Mouse (Mus musculus) thymus, adult 18-20 months (tissue): ENCODE data around the gene Bcap29.
"Not testable (repeated sequence)": the region's sequence is repeated elsewhere in the genome, so short reads cannot be mapped to it uniquely, and the experiment has no call there.

Experiments used
- DNase-seq, 2 experiments: peaks; one replicate each; pipeline ENCODE4 v3.0.0; 2022; ENCODE audit warnings: mixed read lengths in 2 of 2

Bcap29 gene

DNA sequence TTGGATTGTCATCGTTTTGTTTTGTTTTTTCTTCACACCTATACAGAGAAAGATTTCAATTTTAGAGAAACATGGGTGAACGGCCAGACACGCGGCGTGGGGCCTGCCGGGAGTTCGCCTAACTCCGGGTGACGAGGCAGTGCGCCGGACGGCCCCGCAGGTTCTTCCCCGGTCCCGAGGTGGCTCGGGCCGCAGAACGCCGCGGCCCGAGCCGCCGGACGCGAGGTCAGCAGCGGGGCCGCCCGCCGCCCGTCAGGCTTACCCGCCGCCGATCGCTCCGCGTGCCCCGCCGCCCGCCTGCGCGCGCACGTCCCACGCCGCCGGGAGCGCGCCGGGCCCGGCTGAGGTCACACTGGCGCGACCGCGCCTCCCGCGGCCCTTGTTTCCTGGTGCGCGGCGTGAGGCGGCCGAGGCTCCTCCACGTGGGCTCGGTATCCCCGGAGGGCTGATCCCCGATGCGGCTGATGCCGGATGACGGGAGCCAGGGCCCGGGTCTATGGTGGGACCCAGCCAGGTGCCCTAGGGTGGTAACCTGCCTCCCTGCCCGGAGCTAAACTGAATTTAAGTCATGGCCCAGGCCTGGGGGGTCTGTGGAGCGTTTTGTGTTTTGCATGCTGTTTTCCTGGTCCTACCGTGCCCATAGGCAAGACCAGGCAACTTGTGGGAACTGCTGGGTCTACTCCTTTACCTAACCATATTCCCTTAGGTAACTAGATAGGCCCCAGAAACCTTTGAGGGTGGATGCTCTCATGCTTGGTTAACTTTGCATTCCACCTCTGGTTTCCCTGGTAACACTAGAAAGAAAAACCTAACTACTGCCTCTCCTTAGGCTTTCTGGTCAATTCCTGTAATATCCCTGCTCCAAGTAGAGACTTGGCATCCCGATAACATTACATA lies at the start of gene Bcap29:
TSS of gene Bcap29 (minus strand) at position 316 of the 897 bp plus-strand sequence.
- DNase-seq, result peak; percentile 54 to 56

DNA sequence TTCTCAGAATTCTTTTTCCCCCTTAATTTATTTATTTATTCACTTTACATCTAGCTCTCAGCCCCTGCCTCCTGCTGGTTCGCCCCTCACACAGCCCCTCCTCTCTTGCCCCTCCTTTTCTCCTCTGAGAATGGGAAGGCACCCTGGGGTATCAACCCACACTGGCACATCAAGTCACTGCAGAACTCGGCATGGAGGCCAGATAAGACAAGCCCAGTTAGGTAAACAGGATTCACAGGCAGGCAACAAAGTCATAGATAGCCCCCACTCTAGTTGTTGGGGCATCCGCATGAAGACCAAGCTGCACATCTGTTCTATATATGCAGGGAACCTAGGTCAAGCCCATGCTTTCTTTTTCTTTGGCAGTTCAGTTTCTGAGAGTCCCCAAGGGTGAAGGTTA lies 32.7 kb upstream of the Bcap29 start:
- no peak for DNase-seq

DNA sequence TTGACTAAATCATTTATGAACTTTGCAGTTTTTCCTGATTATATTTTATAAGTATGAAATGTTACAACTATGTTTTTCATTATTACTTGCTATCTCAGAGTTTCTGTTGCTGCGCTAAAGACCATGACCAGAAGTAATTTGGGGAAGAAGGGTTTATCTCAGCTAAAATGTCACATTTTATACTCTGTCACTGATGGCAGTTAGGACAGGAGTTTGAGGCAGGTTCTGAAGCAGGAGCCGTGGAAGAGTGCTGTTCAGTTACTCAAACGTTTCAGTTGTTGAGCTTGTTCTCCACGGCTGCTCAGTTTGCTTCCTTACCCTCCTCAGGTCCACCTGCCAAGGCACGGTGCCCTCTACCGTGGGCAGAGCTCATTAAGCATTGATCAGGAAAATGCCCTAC lies 31.5 kb upstream of the Bcap29 start:
- no peak for DNase-seq

DNA sequence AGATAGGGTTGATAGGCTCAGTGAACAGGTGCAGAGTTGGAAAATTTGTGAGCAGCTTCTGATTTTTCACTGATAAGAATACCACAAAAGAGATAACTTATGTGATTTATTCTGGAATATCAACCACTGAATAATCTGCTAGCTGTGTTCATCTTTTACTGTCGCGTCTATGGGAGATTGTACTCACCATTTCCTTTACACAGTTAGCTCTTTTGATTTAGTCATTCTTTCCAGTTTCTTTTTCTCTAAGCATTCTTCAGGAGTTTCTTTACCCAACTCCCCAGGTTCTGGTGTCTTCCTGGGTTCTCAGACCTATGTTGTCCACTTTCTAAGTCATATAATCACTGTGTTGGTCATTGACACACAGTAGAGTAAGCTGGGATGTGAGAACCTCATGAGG lies 22.4 kb upstream of the Bcap29 start:
- DNase-seq, result no peak

DNA sequence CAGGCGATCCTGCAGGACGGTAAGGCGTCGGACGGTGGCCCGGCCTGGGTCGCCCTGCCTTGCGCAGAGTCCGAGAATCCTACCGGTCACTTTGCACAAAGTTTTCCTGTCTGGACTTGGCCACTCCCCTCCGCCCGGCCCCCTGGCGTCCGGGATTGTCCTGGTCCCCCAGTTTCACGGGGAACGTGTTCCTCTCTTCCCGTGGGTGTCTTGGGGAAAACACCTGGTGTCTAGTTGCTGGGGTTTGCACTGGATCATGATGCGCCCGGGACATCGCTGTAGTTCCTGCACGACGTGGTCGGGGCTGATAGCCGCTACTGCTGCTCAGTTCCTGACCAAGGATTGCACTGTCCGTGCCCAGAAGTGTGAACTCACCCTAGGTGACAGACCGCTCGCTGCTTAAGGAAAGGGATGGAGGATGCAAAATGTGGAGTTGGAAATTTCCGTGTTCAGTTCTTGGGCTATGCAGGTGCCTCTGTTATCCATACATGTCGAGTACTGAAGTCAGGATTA lies 20.6 kb upstream of the Bcap29 start:
- DNase-seq, result no peak

DNA sequence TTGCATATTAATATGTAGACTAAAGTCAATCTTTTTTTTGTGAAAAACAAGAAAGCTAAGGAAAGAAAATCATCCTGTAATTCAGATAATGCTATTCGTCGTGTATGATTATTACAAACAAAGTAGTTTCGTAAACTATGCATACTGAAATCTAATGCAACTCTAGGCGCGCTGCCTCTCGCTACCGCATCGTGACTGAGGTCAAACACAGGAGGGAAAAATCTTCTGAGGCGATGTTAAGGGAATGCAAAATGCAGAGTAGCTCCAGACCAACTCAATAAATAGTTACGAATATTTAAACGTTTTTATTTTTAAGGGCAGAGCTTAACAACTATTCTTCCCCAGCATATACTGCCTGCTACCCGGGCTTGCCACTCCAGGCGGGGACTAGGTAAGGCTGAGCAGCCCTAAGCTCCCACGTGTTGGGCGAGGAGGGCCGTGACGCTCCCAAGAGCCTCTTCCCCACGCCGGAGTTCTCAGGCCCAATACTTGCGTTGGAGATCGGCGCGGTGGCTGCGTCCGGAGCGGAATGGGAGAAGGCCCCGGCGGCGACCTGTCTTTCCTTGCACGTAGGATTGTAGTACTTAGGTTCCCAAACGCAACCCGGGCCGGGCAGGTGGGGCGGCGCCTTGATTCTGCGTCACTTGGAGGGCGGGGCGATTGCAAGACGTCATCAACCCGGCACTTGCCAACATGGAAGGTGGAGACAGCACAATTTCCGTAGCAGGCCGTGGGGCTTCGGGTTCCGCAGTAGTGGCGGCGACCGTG lies 19.9 kb upstream of the Bcap29 start, which contains the start of the genes Dus4l and Cog5:
TSS of gene Dus4l (minus strand) at position 630 of the 768 bp plus-strand sequence.
TSS of gene Cog5 (plus strand) at position 673 of the 768 bp plus-strand sequence.
- peak; percentile 93 to 94 for DNase-seq

DNA sequence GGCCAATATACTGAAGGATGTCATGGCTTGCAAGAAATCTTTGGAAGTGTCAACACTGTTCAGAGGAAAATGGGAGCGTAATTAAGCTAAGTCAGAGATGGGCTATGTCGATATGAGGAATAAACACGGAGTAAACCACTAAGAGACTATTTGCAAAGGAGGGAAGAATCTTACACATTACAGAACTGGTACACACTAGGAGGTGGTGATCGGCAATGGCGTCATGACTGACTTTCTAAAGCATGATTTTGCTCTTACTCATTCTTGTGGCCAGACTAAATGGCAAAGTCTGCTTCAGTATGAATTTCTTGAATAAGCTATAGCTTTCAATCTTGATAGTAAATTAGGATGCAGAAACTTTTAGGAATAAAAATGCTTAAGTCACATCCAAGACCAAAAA lies 19.2 kb upstream of the Bcap29 start:
- no peak for DNase-seq

DNA sequence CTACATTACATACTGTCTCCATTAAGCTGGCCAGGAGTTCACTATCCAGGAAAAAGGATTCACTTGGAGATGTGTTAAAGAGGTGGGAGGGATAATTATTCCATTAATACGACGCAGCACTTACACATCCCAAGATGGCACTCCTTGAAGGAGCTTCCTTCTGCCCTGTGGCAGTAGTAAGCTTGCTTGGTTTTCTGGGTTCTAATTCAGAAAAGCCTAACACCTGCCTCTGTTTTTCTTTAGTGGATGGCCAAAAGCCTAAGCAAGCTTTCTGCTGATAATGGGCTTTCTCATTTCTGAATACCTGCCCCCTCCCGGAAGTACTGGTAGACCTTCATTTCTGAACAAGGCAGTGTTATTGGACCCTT lies 766 bp upstream of the Bcap29 start:
- no peak for DNase-seq

DNA sequence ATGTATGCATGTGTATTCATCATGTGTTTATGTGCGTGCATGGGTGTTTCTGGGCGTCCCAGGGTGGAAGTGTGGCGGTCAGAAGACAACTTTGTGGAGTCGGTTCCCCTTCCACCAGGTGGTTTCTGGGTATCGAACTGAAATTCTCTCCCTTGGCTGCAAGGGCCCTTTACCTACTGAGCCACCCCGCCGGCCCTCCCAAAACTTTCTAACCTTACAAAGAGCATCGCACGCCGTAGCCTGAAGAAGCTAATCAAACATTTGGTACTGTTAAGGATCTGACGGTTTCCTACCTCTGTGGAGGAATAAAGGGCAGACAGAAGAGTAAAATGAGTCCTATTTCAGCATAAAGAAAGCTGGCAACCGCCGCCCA lies 502 bp downstream of the Bcap29 start:
- peak; percentile 7 to 13 for DNase-seq

DNA sequence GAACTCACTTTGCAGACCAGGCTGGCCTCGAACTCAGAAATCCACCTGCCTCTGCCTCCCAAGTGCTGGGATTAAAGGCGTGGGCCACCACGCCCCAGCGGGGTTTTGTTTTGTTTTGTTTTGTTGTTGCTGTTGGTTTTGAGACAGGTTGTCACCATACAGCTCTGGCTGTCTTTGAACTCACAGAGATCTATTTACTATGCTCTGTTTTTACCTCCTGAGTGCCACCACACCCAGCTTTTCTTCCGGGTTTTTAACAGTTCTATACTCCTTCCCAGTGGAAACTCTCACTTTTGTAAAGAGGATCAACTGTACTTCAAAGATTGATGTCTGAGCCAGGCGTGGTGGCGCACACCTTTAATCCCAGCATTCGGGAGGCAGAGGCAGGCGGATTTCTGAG lies 6.1 kb downstream of the Bcap29 start:
- not testable (repeated sequence) for DNase-seq

DNA sequence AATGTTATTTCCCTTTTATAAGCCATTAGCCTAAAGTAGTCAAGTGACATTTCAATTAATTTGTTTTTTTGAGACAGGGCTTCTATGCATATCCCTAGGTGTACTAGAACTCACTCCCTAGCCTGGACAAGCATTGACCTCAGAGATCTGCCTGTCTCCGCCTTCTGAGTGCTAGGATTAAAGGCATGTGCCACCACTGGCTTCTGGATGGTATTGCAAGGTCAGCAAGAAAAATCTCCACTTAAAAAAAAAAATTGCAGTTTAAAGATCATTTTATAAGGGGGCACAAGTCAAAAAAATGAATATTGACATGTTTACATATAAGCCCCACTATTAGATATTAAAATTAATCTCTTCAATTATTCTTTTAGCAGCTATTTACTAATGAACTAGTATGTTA lies 9.4 kb downstream of the Bcap29 start:
- DNase-seq, result no peak

DNA sequence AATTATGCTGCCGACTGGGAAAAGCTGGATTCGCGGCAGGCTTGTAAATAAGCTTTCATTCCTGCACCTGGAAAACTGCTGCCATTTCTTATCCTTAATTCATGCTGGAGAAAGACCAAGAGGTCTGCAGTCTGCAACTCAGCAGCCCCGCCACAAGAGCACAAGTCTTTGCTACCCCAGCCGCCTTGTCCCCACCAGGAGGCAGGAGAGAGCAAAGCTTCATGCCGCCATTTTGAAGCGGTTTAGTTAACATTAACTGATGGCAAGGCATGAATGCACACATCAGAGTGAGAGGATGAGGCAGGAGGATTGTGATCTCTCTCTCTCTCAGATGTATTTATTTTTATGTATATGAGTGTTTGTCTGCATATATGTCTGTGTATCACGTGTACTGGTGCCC lies 14.4 kb downstream of the Bcap29 start:
- no peak for DNase-seq

DNA sequence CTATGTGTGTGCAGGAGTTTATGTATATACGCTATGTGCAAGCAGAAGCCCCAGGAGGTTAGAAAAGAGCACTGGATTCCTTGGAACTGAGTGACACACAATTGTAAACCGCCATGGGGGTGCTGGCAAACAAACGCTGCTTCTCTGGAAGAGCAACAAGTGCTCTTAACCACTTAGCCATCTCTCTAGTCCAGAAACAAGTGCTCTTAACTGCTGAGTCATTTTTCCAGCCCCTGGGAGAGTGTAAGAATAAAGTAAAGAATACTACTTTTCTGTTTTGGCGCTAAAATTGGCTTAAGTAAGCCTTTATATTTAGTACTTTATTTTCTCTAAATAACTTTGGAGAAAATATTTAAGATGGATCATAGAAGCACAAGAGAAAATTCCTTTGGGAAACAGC lies 21.1 kb downstream of the Bcap29 start:
- DNase-seq, result no peak

DNA sequence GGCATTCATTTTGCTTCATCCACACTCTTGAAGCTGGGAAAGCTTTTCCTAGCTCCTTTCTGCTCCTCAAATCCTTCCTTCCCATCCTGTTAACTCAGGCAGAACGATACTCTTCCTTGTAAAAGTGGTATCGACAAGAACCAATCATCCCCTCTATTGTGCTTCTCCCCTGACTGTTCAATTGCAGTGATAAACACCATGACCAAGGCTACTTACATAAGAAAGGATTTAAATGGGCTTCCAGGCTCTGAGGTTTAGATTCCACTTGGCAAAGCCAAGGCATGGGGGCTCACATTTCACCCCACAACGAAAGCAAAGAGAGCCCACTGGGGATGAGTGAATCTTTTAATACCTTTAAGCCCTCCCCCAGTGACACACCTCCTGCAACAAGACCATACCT lies 26.3 kb downstream of the Bcap29 start:
- DNase-seq, result no peak

DNA sequence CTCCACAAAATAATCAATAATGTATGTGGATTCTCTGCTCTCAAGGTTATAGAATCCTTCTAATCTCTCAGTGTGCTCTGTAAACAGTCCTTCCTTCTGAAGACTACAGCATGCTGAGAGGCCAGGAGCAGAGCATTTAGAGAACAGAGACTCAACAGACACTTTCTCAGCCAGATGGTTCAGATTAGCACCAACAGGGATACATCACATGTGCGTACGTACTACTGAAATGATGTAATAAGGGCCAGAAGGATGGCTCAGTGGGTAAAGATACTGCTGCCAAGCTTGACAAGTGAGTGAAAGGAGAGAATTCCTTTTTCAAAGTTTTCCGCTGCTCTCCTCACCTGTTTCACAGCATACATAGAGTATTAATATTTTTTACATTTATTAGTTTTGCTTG lies 29.6 kb downstream of the Bcap29 start:
- no peak for DNase-seq

DNA sequence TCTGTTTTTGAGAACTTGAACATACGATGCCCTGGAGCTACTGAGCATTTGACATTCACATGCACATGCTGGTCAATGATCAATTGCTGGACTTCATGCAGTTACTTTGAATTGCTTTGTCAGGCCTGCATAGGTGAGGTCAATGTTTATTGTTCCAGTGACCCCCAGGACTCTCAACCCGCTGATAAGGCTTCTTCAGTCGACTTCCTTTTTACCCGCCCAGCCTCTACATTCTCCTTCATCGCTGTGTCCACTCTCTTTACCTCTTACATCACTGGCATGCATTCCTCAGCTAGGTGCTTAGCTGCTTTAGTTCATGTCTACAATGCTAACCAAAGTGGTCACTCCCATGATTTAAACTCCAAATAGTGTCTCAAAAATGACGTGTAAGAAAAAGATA lies 30.9 kb downstream of the Bcap29 start:
- DNase-seq, result no peak

DNA sequence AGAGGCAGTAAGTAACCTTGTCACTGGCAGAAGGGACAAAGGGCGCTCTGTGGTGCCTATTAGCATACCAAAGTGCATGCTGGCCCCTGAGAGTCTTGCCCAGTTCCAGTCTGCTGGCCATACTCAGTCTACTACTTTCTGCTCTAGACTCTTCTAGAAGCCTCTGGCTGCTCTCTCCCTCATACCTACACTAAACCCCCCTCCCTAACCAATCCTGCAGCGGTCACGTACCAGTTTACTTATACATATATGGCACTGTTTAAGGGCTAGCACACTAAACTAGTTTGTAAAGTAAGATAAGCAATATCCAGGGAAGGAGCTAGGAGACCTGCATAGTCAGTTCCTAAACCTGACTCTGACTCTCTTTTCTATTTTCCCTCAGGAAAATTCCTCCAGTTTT lies 40.2 kb downstream of the Bcap29 start:
- DNase-seq, result no peak

DNA sequence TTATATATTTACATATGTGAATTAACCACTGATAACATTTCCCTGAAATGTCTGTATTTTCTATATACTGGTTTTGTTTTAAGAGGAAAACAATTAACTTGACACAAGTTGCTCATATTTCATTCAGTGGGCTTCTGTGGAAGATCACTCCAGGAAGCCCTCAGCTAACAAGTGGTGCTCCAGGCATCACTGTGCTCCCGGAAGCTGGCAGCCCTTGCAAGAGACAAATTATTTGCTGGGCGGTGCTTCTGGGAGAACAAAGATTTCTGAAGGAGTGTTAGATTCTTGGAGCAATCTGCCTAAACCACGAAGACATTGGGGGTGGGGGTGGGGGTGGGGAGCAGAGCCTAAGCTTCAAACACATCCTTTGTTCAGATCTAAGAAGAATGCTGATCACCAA lies 42.4 kb downstream of the Bcap29 start:
- no peak for DNase-seq

DNA sequence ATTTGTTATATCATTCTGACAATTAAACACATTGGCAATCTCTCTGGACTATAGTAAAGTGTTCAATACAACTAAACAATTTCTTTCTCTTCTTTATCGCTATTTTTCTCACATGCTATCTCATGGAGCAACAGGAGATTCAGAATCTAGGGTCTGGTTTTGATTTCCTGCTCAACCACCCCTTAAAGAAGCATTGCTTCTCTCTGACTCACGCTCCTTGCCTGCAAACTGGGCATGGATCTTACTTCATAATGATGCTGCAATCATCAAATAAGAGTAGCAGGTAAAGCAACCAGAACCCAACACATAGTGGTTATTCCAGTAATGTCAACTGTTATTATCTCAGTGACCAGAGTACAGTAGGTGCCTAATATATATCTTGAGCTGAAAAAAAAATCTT lies 50.7 kb downstream of the Bcap29 start:
- DNase-seq, result no peak

DNA sequence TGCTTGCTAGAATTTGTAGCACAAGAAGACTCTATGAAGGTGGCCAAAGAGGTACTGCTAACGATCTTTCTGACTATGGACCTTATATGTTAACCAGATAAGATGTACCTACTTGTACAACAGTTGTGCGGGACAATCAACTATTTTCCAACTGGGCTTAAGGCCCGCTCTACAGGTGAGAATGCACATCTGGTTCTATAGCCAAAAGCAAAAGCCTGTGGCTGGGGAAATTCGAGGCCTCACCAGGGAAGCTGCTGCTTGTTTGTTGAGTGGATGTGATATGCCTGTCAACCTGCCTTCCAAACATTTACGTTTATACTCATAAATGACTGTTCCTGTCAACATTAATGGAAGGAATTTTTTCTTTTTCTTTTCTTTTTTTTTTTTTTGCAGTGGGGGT lies 52.4 kb downstream of the Bcap29 start:
- DNase-seq, result no peak

DNA sequence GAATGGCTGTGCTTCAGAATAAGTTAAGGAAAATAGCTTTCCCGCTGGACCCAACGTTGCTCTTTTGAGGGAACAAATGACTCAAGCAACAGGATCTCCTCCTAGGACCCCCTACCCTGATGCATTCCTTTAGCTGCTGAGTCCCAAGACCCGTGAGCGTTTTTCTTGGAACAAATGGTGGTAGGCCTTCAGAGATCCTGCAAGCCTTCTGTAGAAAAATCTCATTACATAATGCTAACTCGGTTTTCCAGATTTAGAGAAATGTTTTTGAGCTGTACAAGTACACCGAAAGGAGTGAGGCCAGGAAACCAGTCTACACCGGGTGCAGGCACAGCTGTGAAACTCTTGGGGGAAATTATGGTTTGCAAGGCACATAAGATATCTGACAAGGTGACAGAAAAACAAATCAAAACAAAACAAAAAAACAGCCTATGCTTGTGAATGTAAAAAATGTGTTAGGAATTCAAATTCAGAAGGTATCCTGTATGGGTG lies 53.1 kb downstream of the Bcap29 start:
- no peak for DNase-seq

DNA sequence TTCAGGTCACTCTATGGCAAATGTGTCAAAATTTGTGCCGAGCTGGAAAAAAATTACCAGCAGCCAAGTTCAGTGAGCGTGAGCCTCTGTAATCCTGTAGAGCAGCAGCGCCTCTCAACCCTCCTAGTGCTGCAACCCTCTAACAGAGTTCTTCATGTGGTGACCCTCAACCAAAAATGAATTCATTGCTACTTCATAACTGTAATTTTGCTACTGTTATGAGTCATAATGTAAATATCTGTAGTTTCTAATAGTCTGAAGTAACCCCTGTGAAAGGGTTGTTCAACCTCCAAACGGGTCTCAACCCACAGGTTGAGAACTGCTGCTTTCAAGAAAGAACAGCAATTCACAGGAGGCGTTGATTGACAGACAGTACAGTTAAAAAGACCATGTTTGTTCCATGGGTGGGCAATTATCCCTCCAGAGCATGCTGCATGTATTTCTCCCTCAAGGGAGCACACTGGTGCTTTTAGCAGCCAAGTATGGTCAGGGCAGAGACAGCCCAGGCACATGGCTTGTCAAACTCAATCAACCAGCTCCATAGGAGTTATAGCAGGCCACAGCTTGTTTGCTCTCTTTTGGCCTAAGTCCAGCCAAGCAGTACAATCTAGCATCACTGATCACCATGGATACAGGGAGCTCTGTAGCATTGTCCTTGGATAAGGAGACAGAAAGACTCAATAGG lies 53.7 kb downstream of the Bcap29 start:
- DNase-seq, result no peak
